Mouse (Mus musculus) thymus, adult 2 months (tissue): ENCODE measurements around the gene Ubtf.

Source experiments
- CTCF ChIP-seq: fragments of 200-500 bp; IDR thresholded peaks from 2 replicates; pipeline ENCODE4 v1.5.1; 2012; ENCODE audit warnings: mild to moderate bottlenecking, control low read depth, low read length, moderate library complexity, borderline replicate concordance; ENCODE audit not compliant: control insufficient read depth, poor library complexity, insufficient read depth; ENCODE audit errors: extremely low read depth
- POLR2A ChIP-seq: fragments of 200-500 bp; IDR thresholded peaks from 2 replicates; pipeline ENCODE4 v1.6.1; 2012; ENCODE audit warnings: mild to moderate bottlenecking, low read length, control low read depth, moderate library complexity; ENCODE audit not compliant: control insufficient read depth, poor library complexity, insufficient read depth; ENCODE audit errors: extremely low read depth

DNA sequence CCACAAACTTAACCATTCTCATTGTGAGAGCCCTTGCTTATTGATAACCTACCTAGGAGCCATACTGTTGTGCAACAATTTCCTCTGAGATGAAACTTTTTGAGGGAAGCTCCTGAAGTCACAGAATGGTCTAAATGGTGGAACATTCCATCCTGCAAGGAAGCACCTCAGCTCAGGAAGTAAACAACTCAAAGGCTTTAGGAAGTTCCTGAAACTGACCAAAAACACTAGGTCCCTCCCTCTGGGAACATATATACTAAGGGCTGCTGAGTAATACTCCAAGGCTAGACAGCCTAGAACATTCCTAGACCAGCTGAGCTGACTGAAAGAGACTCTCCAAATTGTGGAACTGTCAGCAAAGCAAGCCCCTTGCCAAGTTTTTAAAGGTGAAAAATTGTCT, 13.5 kb upstream of the Ubtf start:
- TF ChIP-seq POLR2A (no peak), CTCF (no peak)
